8 mouse cellular contexts compared by ENCODE assay signal in the genomic region with DNA sequence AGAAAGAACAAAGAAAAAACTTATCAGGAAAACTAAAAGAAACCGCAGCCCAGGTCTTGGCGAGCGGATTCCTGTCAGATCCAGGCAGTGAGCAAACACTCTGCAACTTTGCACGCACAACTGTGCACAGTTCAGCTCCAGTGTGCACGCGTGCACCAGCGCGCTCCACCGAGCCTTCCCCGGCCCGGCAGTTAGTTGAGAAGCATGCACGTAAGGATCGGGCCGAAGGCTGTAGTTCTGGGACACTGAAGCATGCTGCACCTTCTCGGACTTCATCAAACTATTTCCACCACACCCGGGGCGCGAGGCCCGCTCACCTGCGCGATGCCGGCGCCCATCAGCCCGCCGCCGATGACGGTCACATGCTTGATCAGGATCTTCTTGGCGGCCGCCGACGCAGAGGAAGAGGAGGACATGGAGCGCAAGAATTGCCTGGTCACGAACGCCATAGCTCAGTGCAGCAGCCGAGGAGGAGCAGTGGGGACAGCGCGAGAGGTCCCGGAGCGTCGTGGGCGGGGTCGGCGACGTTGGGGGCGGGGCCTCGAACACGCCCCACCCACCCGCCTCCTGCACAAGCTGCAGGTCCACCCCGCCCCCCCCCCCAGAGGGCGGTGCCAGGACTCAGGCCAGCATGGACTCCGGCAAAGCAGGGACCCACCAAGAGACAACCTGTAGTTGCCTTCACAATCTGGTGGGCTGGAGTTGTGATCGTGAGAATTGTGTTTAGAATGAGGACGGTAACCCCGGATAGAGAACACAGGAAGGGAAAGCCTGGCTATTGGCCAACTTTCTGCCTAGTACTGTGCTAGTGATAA. TPM values are rescaled to one million over a fixed set of nuclear protein-coding genes. Genes with fewer than 3 reads are reported as not detected.
A peak's percentile ranks its signal among the peaks of the same experiment; 100 is the strongest.
DNase-seq lines count a peak whose midpoint lies in the region; ATAC-seq lines count a peak whose summit lies in the region.

A gene (minus strand): TSS at position 543 of the 815 bp plus-strand sequence.

- H3K9me3 ChIP-seq in hindbrain, embryonic 11.5 days (ENCODE audit: control insufficient read depth, low read length) = no peaks in the 10 kb centered on the region

- 0 out of 2 replicates have a peak, but pooled peaks cover 2% of the 10 kb centered on the region for H3K4me1 ChIP-seq in hindbrain, embryonic 11.5 days (replicated peaks; ENCODE audit: control insufficient read depth, insufficient read depth, low read length)

- H3K9ac ChIP-seq in hindbrain, embryonic 11.5 days (ENCODE audit: low read depth, low read length) = peak within 1 kb of the TSS; percentile 67

- WGBS in hindbrain, embryonic 11.5 days = under 1% methylated on average over 53 of the region's 54 CpGs

- peak within 1 kb of the TSS; percentile 58 for H3K4me3 ChIP-seq in hindbrain, embryonic 11.5 days (ENCODE audit: low read depth, low read length)

- peak within 1 kb of the TSS; percentile 64 for H3K4me2 ChIP-seq in hindbrain, embryonic 11.5 days (replicated peaks; ENCODE audit: low read depth, low read length)

- peak within 1 kb of the TSS; percentile 24; the same call in 1 of the 2 replicates for H3K27ac ChIP-seq in hindbrain, embryonic 11.5 days (ENCODE audit: low read depth, low read length)

- peak; percentile 93 for ATAC-seq in hindbrain, embryonic 11.5 days (ENCODE audit: low FRiP score)

- DNase-seq in MN1 (ENCODE audit: low spot score) = peak; percentile 84
- peak; percentile 74 for DNase-seq in cerebellum, adult 9-10 months
- DNase-seq in frontal cortex, adult 2 months (ENCODE audit: extremely low spot score in 1 of 2, low spot score in 1 of 2) = peak; percentile 36 to 70
- DNase-seq in hindbrain, embryonic 11.5 days (ENCODE audit: low spot score) = peak; percentile 93
- peak; percentile 69 to 83 for DNase-seq in layer of hippocampus, postnatal 10 days (ENCODE audit: low spot score in 2 of 2)
- peak; percentile 90 for DNase-seq in lung, postnatal 10 days
- DNase-seq in ovary, postnatal 36 days (ENCODE audit: low spot score) = peak; percentile 88
- DNase-seq in thymus, postnatal 25 days = peak; percentile 87

- H3K36me3 ChIP-seq in hindbrain, embryonic 11.5 days (ENCODE audit: control insufficient read depth, insufficient read depth, low read length) = no peaks in the 10 kb centered on the region

- H3K27me3 ChIP-seq in hindbrain, embryonic 11.5 days (ENCODE audit: control insufficient read depth, insufficient read depth, low read length) = no peaks in the 10 kb centered on the region

RNA-seq across cellular contexts. Expression of the gene that starts here (rescaled TPM):
- 40.2 and 40.8 TPM in 2 replicates for polyA plus RNA-seq in frontal cortex, adult 2 months (2012; rRNA removed)
- polyA plus RNA-seq in hindbrain, embryonic 11.5 days (2014; fragmentation: Nextera tagmentation; extraction: Ambion mirVana) = 60.4 and 63.6 TPM in 2 replicates
- 10 to 100 TPM; 25.9 to 28.4 TPM for total RNA-seq in layer of hippocampus, postnatal 10 days (2021)

Comparison
In these comparisons a context has a peak if more than half of its experiments do, and no peak if none do; other contexts are left out.
1. Peak in every context shown above with its lines: DNase-seq, ATAC-seq, H3K4me3 ChIP-seq and H3K27ac ChIP-seq.